Mouse (Mus musculus): ENCODE data around the gene Wwp2. TPM values are rescaled to one million over a fixed set of nuclear protein-coding genes. Genes with fewer than 3 reads are reported as not detected.

Gene Wwp2
- total RNA-seq, 2 experiments from 2014 or later = 34.8 to 36.1 TPM

- DNase-seq (ENCODE audit: extremely low spot score in 1 of 2, low spot score in 2 of 2) = no peak
- intact Hi-C loops (cut with DNase I) = no loop called here
These were observed 61.5 kb downstream of the Wwp2 start for GRCm38 (mm10) chr8:107497708-107498107.

- no peak for DNase-seq (ENCODE audit: extremely low spot score in 1 of 2, low spot score in 2 of 2)
- intact Hi-C loops (cut with DNase I) = no loop called here
These were observed 62.2 kb downstream of the Wwp2 start for GRCm38 (mm10) chr8:107498390-107498789.

- intact Hi-C loops (cut with DNase I) = no loop called here
- DNase-seq (ENCODE audit: extremely low spot score in 1 of 2, low spot score in 2 of 2) = no peak
These were observed 62.6 kb downstream of the Wwp2 start for GRCm38 (mm10) chr8:107498806-107499205.

DNA sequence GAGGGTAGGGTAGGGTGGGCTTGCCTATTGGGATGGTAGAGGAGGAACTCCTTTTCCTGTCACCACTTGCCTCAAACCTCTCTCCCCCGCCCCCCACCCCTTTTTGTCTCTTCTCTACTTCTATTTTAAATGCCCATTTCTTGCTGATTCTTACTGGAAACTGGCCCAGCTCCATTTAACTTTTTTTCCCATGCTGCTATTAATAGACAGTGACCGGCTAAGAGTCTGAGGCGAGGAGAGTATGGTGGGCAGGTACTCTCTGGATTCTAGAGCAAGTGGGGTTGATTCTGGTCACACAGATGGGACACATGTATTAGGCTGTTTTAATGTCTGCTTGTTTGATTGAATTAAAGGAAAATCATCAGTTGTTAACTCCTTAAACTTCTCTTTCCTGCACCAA lies 63.4 kb downstream of the Wwp2 start:
- DNase-seq (ENCODE audit: extremely low spot score in 1 of 2, low spot score in 2 of 2) = no peak
- intact Hi-C loops (cut with DNase I) = no loop called here

DNA sequence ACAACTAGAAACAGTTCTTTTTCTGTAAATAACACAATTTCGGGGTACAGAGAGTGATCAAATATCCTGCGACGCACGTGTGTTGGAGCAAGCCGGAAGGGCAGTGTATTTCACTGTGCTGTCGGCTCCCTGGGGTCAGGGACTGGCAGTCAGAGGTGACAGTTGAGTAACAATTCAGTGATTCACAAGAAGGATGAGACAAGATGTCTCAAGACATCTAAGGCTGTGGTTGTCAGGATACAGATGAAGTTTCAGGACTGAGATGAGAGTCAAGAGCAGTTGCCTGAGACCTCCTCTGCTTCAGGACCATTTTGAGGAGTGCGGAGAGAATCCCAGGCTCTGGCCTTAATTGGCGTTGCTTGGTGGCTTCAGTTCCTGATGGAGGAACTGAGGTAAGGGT lies 66.2 kb downstream of the Wwp2 start:
- no peak for DNase-seq (ENCODE audit: extremely low spot score in 1 of 2, low spot score in 2 of 2)
- intact Hi-C loops (cut with DNase I) = no loop called here

DNA sequence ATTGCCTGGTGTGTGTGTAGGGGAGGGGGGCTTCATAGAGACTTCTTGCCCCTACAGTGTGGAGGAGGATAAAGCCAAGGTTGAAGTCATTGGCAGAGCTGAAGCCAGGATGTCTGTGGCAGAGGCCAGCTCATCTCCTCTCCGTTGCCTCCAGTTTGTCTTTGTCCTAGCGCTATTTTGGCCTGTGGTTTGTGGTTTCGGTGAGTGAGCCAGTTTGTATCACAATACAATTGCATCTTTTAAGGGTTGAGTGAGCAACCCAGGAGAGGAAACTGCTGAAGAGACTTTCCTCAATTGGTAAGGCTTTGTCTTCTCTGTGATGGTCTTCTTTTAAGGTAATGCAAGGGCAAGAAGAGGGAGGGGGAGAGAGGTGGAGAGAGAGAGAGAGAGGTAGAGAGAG lies 66.8 kb downstream of the Wwp2 start:
- no peak for DNase-seq (ENCODE audit: extremely low spot score in 1 of 2, low spot score in 2 of 2)
- intact Hi-C loops (cut with DNase I) = no loop called here

- DNase-seq (ENCODE audit: extremely low spot score in 1 of 2, low spot score in 2 of 2) = no peak
- intact Hi-C loops (cut with DNase I) = no loop called here
These were observed 67.2 kb downstream of the Wwp2 start for GRCm38 (mm10) chr8:107503354-107503753.

- intact Hi-C loops (cut with DNase I) = no loop called here
- no peak for DNase-seq (ENCODE audit: extremely low spot score in 1 of 2, low spot score in 2 of 2)
These were observed 68.2 kb downstream of the Wwp2 start for GRCm38 (mm10) chr8:107504239-107504985.

DNA sequence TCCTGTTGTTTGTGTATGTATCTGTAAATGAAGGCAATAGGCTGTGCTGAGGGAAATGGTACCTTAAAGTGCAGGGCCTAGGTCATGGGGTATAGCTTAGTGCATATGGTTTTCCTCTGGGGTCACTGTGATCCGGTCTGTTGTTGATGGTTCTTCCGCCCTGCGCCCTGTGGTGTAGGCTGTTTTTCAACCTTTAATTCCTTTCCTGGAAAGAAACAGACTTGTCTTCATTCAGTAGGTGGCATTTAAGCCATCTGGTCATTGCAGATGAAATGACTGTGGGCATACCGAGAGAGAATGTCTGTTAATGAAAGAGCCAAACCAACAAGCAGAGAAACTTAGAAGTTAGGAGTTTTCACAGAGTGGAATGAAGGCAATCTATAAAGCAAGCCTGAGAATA lies 69.1 kb downstream of the Wwp2 start:
- DNase-seq (ENCODE audit: extremely low spot score in 1 of 2, low spot score in 2 of 2) = no peak
- intact Hi-C loops (cut with DNase I) = no loop called here

- no peak for DNase-seq (ENCODE audit: extremely low spot score in 1 of 2, low spot score in 2 of 2)
- intact Hi-C loops (cut with DNase I) = no loop called here
These were observed 70.9 kb downstream of the Wwp2 start for GRCm38 (mm10) chr8:107507019-107507418.

GRCm38 (mm10) chr8:107510204-107510603 lies 74.0 kb downstream of the Wwp2 start:
- intact Hi-C loops (cut with DNase I) = no loop called here
- no peak for DNase-seq (ENCODE audit: extremely low spot score in 1 of 2, low spot score in 2 of 2)

GRCm38 (mm10) chr8:107510766-107511165 lies 74.6 kb downstream of the Wwp2 start:
- intact Hi-C loops (cut with DNase I) = no loop called here
- DNase-seq (ENCODE audit: extremely low spot score in 1 of 2, low spot score in 2 of 2) = no peak

DNA sequence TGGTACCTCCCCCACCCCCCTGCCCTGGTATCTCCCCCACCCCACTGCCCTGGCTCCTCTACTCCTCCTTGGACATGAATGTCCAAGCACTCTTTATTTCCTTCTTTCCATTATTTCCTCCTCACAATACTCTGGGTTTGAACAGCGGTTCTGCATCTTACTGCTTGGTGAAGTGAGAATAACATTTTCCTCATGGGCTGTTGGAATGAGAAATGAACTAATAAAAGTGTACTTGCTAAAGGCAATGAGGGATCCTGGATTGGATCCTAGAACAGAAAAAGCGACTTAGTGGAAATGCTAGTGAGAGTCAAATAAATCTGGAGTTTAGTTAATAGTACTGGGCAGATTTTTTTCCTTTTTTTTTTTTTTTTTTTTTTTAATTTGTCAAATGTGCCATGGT lies 77.1 kb downstream of the Wwp2 start:
- intact Hi-C loops (cut with DNase I) = no loop called here
- DNase-seq (ENCODE audit: extremely low spot score in 1 of 2, low spot score in 2 of 2) = no peak

GRCm38 (mm10) chr8:107514949-107515721 lies 79.0 kb downstream of the Wwp2 start:
- intact Hi-C loops (cut with DNase I) = no loop called here
- no peak for DNase-seq (ENCODE audit: extremely low spot score in 1 of 2, low spot score in 2 of 2)

- intact Hi-C loops (cut with DNase I) = no loop called here
- no peak for DNase-seq (ENCODE audit: extremely low spot score in 1 of 2, low spot score in 2 of 2)
These were observed 82.6 kb downstream of the Wwp2 start for GRCm38 (mm10) chr8:107518726-107519125.

DNA sequence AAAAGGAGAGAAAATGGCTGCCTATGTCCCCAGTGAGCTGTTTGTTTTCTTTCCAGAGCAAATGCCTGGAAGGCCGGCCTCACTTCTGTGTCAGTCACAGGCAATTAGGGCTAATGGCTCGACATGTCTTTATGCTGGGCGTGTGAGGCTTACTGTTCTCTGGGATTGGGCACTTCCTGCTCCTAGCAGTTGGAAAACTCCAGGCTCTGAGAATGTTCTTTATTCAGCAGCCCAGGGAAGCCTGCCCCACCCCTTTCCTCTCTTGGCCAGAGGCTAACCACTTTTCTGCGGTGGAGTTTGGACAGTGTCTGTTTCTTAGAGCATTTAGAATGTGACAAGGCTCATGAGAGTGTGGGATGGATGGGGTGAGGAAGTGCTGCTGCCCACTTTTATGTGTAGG lies 83.7 kb downstream of the Wwp2 start:
- DNase-seq (ENCODE audit: extremely low spot score in 1 of 2, low spot score in 2 of 2) = peak in 1 of 2 experiments; percentile 41
- intact Hi-C loops (cut with DNase I) = no loop called here

- intact Hi-C loops (cut with DNase I) = no loop called here
- DNase-seq (ENCODE audit: extremely low spot score in 1 of 2, low spot score in 2 of 2) = no peak
These were observed 85.8 kb downstream of the Wwp2 start for GRCm38 (mm10) chr8:107521788-107522554.

DNA sequence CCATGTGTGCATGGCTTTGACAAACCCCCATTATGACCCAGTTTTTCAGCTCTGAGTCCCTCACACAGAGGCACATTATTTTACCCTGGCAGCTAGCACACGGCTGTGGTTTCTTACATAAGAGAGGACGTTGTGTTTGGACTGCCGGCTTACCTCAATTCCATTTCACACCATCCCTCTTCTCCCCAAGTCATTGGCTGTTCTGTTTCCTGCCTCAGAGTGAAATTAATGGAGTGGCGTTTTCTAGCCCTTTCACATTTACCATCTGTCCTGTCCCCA lies 86.3 kb downstream of the Wwp2 start:
- no peak for DNase-seq (ENCODE audit: extremely low spot score in 1 of 2, low spot score in 2 of 2)

DNA sequence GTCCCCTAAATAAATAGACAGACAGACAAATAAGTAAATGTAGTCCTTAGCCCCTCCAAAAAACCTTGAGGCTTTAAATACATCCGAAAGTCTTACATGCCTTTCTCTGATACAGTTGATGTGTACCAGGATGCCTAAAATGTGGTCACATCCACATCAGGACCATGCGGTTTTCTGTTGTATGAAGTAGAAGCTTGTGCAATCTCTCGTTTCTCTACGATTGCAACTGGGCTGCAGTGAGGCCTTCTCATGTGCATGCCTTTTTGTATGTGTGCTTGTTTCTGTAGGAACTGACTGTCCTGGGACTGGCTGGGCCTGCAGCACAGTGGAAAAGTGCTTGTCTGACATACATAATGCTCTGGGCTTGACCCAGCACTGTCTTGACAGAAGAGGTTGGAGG lies 88.4 kb downstream of the Wwp2 start:
- DNase-seq (ENCODE audit: extremely low spot score in 1 of 2, low spot score in 2 of 2) = no peak
- intact Hi-C loops (cut with DNase I) = no loop called here

More for the DNA sequence above, 86.3 kb downstream of the Wwp2 start:
- intact Hi-C loops (cut with DNase I) = no loop called here

GRCm38 (mm10) chr8:107528786-107529185 lies 92.6 kb downstream of the Wwp2 start:
- intact Hi-C loops (cut with DNase I) = no loop called here
- DNase-seq (ENCODE audit: extremely low spot score in 1 of 2, low spot score in 2 of 2) = no peak
